Mouse (Mus musculus) stomach, embryonic 14.5 days (tissue): ENCODE results near the gene Gm49416. TPM values are rescaled to one million over a fixed set of nuclear protein-coding genes. Genes with fewer than 3 reads are reported as not detected.
A peak's percentile ranks its signal among the peaks of the same experiment; 100 is the strongest.

Source experiments
- ATAC-seq: fragments of 200-750 bp; cut with Nextera tagmentation; 2 replicates; pipeline ENCODE4 v1.8.0; 2017; ENCODE audit warnings: low read depth, moderate TSS enrichment; ENCODE audit not compliant: insufficient number of reproducible peaks, insufficient read depth, low FRiP score
- H3K27ac ChIP-seq: fragments of 300-500 bp; sonication (generic); 2 replicates; pipeline ENCODE4 v1.5.1; 2014; ENCODE audit warnings: mild to moderate bottlenecking, low read length, moderate library complexity, mixed read lengths
- H3K27me3 ChIP-seq: fragments of 300-500 bp; sonication (generic); 2 replicates; pipeline ENCODE4 v1.6.1; 2014; ENCODE audit warnings: low read length, control low read depth, mixed read lengths; ENCODE audit not compliant: control insufficient read depth, insufficient read depth
- H3K36me3 ChIP-seq: fragments of 300-500 bp; sonication (generic); 2 replicates; pipeline ENCODE4 v1.6.1; 2014; ENCODE audit warnings: mild to moderate bottlenecking, control low read depth, low read length, moderate library complexity, mixed read lengths; ENCODE audit not compliant: control insufficient read depth, insufficient read depth
- H3K4me1 ChIP-seq: fragments of 300-500 bp; sonication (generic); 2 replicates; pipeline ENCODE4 v1.6.1; 2014; ENCODE audit warnings: low read length, control low read depth, mixed read lengths; ENCODE audit not compliant: control insufficient read depth, insufficient read depth
- H3K4me2 ChIP-seq: fragments of 300-500 bp; sonication (generic); replicated peaks from 2 replicates; pipeline ENCODE4 v1.6.1; 2014; ENCODE audit warnings: low read depth, low read length, control low read depth
- H3K4me3 ChIP-seq: fragments of 300-500 bp; sonication (generic); 2 replicates; pipeline ENCODE4 v1.5.1; 2014; ENCODE audit warnings: low read depth, low read length, control low read depth
- H3K9ac ChIP-seq: fragments of 300-500 bp; sonication (generic); replicated peaks from 2 replicates; pipeline ENCODE4 v1.6.1; 2014; ENCODE audit warnings: low read depth, mild to moderate bottlenecking, control low read depth, low read length, moderate library complexity, mixed read lengths
- H3K9me3 ChIP-seq: fragments of 300-500 bp; sonication (generic); 2 replicates; pipeline ENCODE4 v1.6.1; 2016; ENCODE audit warnings: low read depth, low read length, control low read depth; ENCODE audit not compliant: control insufficient read depth
- WGBS: fragments of 180-500 bp; shearing (Covaris S2); extraction: QIAGEN DNeasy Blood & Tissue Kit; methylation state at CpG from one replicate; pipeline ENCODE4 v1.1.7; 2014; 5-methylcytosine and 5-hydroxymethylcytosine counted together
- polyA plus RNA-seq: library from polyadenylated mRNA; unstranded; fragments of >200 nt; fragmentation: Nextera tagmentation; extraction: Ambion mirVana; gene quantifications from 2 replicates; pipeline ENCODE4 v1.2.1, GENCODE M21; 2014

The Gm49416 gene
- polyA plus RNA-seq, 1 experiment from 2014 or later, result not detected

- H3K4me1 ChIP-seq, result peaks cover 7% of the 10 kb centered on the region
- H3K27me3 ChIP-seq, result no peaks in the 10 kb centered on the region
- H3K4me3 ChIP-seq, result peak overlapping the region; percentile 64
- no peak for ATAC-seq
- no peaks in the 10 kb centered on the region for H3K9me3 ChIP-seq
- H3K4me2 ChIP-seq, result peak overlapping the region; percentile 44
- H3K9ac ChIP-seq, result peak overlapping the region; percentile 97; the same call in 1 of the 2 replicates
- WGBS, result 38% methylated on average over 9 of the region's 9 CpGs
- H3K36me3 ChIP-seq, result peaks cover 26% of the 10 kb centered on the region
- H3K27ac ChIP-seq, result peak overlapping the region; percentile 39; the same call in 1 of the 2 replicates
Measured at GRCm38 (mm10) chr19:8870838-8871237, 17.9 kb upstream of the Gm49416 start.

GRCm38 (mm10) chr19:8871267-8872186 lies 17.2 kb upstream of the Gm49416 start, which contains the start of gene Ubxn1:
Ubxn1 (plus strand) TSS chr19:8871496.
- Histone ChIP-seq H3K27me3 (no peaks in the 10 kb centered on the region), H3K4me2 (peak within 1 kb of the TSS; percentile 77), H3K36me3 (peaks cover 28% of the 10 kb centered on the region), H3K4me1 (peaks cover 7% of the 10 kb centered on the region), H3K4me3 (peak within 1 kb of the TSS; percentile 64), H3K27ac (peak within 1 kb of the TSS; percentile 77), H3K9ac (peak within 1 kb of the TSS; percentile 97), H3K9me3 (no peaks in the 10 kb centered on the region)
- ATAC-seq, result peak; percentile 96
- under 1% methylated on average over 55 of the region's 59 CpGs for WGBS

- Histone ChIP-seq H3K4me3 (peak overlapping the region; percentile 64), H3K9ac (peak overlapping the region; percentile 97), H3K27me3 (no peaks in the 10 kb centered on the region), H3K4me1 (peaks cover 7% of the 10 kb centered on the region), H3K36me3 (peaks cover 31% of the 10 kb centered on the region), H3K27ac (peak overlapping the region; percentile 77; the same call in 1 of the 2 replicates), H3K9me3 (no peaks in the 10 kb centered on the region), H3K4me2 (peak overlapping the region; percentile 77)
- 58% methylated on average over 10 of the region's 10 CpGs for WGBS
- ATAC-seq, result no peak
Measured at GRCm38 (mm10) chr19:8872266-8872840, 16.4 kb upstream of the Gm49416 start.

GRCm38 (mm10) chr19:8875031-8875430 lies 13.7 kb upstream of the Gm49416 start:
- no peak overlapping the region for H3K27ac ChIP-seq
- 95% methylated on average over 7 of the region's 7 CpGs for whole genome bisulfite sequencing
- H3K9me3 ChIP-seq, result no peaks in the 10 kb centered on the region
- ATAC-seq, result no peak
- no peaks in the 10 kb centered on the region for H3K27me3 ChIP-seq
- peaks cover 36% of the 10 kb centered on the region for H3K36me3 ChIP-seq
- H3K4me1 ChIP-seq, result peaks cover 7% of the 10 kb centered on the region
- no peak overlapping the region for H3K4me3 ChIP-seq
- no peak overlapping the region for H3K4me2 ChIP-seq
- H3K9ac ChIP-seq, result no peak overlapping the region

GRCm38 (mm10) chr19:8880311-8881033 lies 8.3 kb upstream of the Gm49416 start, which contains the start of gene Uqcc3:
Uqcc3 (minus strand) TSS chr19:8880923.
- Histone ChIP-seq H3K27me3 (no peaks in the 10 kb centered on the region), H3K4me1 (no peaks in the 10 kb centered on the region), H3K36me3 (peaks cover 13% of the 10 kb centered on the region), H3K27ac (peak within 1 kb of the TSS; percentile 85), H3K4me3 (peak within 1 kb of the TSS; percentile 85), H3K9ac (peak within 1 kb of the TSS; percentile 83), H3K4me2 (peak within 1 kb of the TSS; percentile 84), H3K9me3 (no peaks in the 10 kb centered on the region)
- WGBS, result under 1% methylated on average over 42 of the region's 42 CpGs
- peak; percentile 96 for ATAC-seq

GRCm38 (mm10) chr19:8881034-8881392 lies 7.7 kb upstream of the Gm49416 start:
- Histone ChIP-seq H3K27ac (no peak overlapping the region), H3K4me3 (peak overlapping the region; percentile 85), H3K27me3 (no peaks in the 10 kb centered on the region), H3K9ac (peak overlapping the region; percentile 83; the same call in 1 of the 2 replicates), H3K4me1 (no peaks in the 10 kb centered on the region), H3K36me3 (peaks cover 9% of the 10 kb centered on the region), H3K4me2 (peak overlapping the region; percentile 84), H3K9me3 (no peaks in the 10 kb centered on the region)
- ATAC-seq, result no peak
- WGBS, result 14% methylated on average over 3 of the region's 3 CpGs

- WGBS, result 78% methylated on average over 3 of the region's 3 CpGs
- Histone ChIP-seq H3K4me2 (no peak within 1 kb of the TSS), H3K4me1 (0 out of 2 replicates have a peak, but pooled peaks cover 4% of the 10 kb centered on the region), H3K9ac (no peak within 1 kb of the TSS), H3K9me3 (no peaks in the 10 kb centered on the region), H3K27ac (no peak within 1 kb of the TSS), H3K27me3 (no peaks in the 10 kb centered on the region), H3K4me3 (no peak within 1 kb of the TSS), H3K36me3 (no peaks in the 10 kb centered on the region; the same call in 1 of the 2 replicates)
- ATAC-seq, result no peak
Measured at GRCm38 (mm10) chr19:8883616-8884015, 5.1 kb upstream of the Gm49416 start, which contains the start of the genes Lbhd1 and Gm49403. Lbhd1 (plus strand) TSS chr19:8883732. Gm49403 (plus strand) TSS chr19:8883930.
